Mouse (Mus musculus): ENCODE results near the gene Lage3. TPM values are rescaled to one million over a fixed set of nuclear protein-coding genes. Genes with fewer than 3 reads are reported as not detected.
A peak's percentile ranks its signal among the peaks of the same experiment; 100 is the strongest.
"Not testable (repeated sequence)": the region's sequence is repeated elsewhere in the genome, so short reads cannot be mapped to it uniquely, and the experiment has no call there.

Gene Lage3
- total RNA-seq (2021) = 10 to 100 TPM; 33.9 to 37.1 TPM
- long read RNA-seq, experiment 1, transcript Lage3-201 (3 exons, 761 nt) = major isoform, 26 of 29 reads
- long read RNA-seq, experiment 1, partial matches to known transcripts = 0 of 29 reads
- long read RNA-seq, experiment 1, other reads (novel, unspliced or antisense) = 2 of 29 reads
- long read RNA-seq, experiment 2, transcript Lage3-201 (3 exons, 761 nt) = major isoform, 33 of 47 reads
- long read RNA-seq, experiment 2, partial matches to known transcripts = 2 of 47 reads
- long read RNA-seq, experiment 2, other reads (novel, unspliced or antisense) = 10 of 47 reads

DNA sequence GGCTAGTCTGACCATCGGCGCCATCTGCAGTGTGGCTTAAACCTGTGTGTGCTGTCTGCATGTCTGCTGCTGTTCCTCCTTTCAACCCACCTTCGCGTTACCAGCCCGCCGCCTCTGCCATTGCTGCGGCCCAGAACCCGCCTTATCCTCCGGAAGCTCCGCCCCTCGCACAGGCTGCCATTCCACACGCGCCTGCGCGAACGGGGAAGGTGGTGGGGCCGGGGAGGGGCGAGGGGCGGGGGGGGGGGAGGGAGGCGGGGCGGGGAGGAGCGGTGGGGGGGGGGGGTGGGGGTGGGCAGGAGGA is at the start of gene Lage3:
Gene Lage3 (minus strand): TSS at position 152 of the 304 bp plus-strand sequence.
- Histone ChIP-seq H3K4me3 (peak within 1 kb of the TSS; percentile 79), H3K27ac (peak within 1 kb of the TSS; percentile 83)
- peak; percentile 88 for DNase-seq
- no peak for TF ChIP-seq CTCF (IDR thresholded peaks at IDR 0.05)
- intact Hi-C loops (cut with DNase I) = no loop called here

GRCm38 (mm10) chrX:74400136-74400535 is 46.7 kb upstream of the Lage3 start:
- intact Hi-C loops (cut with DNase I) = no loop called here
- Histone ChIP-seq H3K4me3 (no peak overlapping the region), H3K27ac (no peak overlapping the region)
- DNase-seq = no peak
- no peak for TF ChIP-seq CTCF (IDR thresholded peaks at IDR 0.05)

GRCm38 (mm10) chrX:74392535-74393443 is 39.4 kb upstream of the Lage3 start, which contains the start of the genes Fam3a and Ikbkg:
Fam3a (minus strand) TSS chrX:74393272.
Ikbkg (plus strand) TSS chrX:74393290.
- Histone ChIP-seq H3K27ac (peak within 1 kb of the TSS; percentile 92), H3K4me3 (peak within 1 kb of the TSS; percentile 79)
- intact Hi-C loops (cut with DNase I) = loop anchor here (5.0 kb wide), 1 partner anchor 145 kb away; the partner anchor contains the start of gene Flna
- peak; percentile 59 for TF ChIP-seq CTCF (IDR thresholded peaks at IDR 0.05)
- peak; percentile 89 for DNase-seq

DNA sequence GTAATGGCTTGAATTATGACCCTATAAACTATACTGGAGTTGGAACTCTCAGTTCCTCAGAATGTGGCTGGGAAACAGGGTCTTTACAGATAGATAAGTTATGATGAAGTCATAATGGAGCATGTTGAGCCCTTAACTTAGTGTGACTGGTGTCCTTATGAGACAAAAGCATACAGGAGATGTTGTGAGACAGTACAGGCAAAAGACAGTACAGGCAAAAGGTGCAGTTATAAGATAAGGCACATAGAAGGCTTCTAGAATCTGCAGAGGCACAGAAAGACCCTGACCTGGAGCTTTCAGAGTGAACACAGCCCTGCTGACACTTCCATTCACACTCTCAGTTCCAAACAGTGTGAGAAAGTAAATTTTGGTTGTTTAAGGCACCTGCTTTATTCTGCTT is 34.7 kb upstream of the Lage3 start:
- TF ChIP-seq CTCF (IDR thresholded peaks at IDR 0.05) = no peak
- H3K27ac ChIP-seq = no peak overlapping the region
- DNase-seq = no peak
- intact Hi-C loops (cut with DNase I) = no loop called here
- no peak overlapping the region for H3K4me3 ChIP-seq

DNA sequence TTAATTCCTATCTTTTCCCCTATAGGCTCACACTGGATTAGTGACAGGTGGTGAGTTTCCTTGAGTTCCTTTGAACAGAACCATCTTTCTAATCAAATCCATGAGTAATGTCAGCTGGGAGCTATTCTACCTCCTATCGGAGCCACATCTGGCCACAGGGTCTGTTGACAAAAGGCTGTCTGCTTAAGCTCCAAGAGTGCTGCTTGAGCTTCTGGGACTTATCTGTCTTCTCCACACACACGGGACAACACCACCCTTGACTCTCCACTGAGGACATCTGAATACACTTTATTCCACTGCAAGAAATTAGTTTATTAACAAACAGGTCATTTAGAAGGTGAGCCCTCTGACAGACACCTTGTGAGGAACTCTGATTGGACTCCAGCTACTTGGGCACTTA is 31.0 kb upstream of the Lage3 start:
- intact Hi-C loops (cut with DNase I) = no loop called here
- DNase-seq = no peak
- no peak overlapping the region for H3K4me3 ChIP-seq
- no peak overlapping the region for H3K27ac ChIP-seq
- no peak for TF ChIP-seq CTCF (IDR thresholded peaks at IDR 0.05)

DNA sequence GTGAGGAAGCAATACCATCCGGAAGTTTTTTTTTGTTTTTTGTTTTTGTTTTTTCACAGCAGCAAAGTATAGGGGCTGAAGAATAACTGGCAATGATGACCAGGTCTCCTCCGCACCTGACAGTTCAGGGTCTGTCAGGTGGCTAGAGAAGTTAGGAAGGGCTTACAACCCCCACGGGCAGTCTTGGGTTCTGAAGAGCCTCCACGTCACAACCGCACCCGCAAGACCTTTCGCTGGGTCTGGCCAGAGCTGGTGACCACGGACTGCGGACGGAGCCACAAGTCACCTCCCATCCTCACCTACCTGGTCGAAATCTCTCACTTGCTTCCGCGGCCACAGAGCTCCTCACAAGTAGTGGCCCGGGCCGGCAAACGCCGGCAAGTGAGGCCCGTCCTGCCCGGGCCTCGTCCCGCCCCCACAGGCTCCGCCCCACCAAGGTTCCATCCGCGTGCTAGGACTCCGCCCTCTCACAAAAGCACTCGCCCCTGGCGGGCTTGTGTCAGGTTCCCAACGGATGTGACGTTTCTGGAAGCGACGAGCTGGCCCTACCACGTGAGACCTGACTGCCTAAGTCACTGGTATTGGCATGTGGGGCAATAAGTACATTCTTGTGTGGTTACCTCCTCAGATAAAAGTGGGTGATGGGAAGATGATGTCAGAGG is 19.6 kb upstream of the Lage3 start, which contains the start of the genes Ubl4a and Slc10a3:
Gene Ubl4a (minus strand): TSS at position 331 of the 662 bp plus-strand sequence.
Gene Slc10a3 (minus strand): TSS at position 462 of the 662 bp plus-strand sequence.
- intact Hi-C loops (cut with DNase I) = no loop called here
- Histone ChIP-seq H3K27ac (peak within 1 kb of the TSS; percentile 82), H3K4me3 (peak within 1 kb of the TSS; percentile 77)
- TF ChIP-seq CTCF (IDR thresholded peaks at IDR 0.05) = no peak
- peak; percentile 93 for DNase-seq

DNA sequence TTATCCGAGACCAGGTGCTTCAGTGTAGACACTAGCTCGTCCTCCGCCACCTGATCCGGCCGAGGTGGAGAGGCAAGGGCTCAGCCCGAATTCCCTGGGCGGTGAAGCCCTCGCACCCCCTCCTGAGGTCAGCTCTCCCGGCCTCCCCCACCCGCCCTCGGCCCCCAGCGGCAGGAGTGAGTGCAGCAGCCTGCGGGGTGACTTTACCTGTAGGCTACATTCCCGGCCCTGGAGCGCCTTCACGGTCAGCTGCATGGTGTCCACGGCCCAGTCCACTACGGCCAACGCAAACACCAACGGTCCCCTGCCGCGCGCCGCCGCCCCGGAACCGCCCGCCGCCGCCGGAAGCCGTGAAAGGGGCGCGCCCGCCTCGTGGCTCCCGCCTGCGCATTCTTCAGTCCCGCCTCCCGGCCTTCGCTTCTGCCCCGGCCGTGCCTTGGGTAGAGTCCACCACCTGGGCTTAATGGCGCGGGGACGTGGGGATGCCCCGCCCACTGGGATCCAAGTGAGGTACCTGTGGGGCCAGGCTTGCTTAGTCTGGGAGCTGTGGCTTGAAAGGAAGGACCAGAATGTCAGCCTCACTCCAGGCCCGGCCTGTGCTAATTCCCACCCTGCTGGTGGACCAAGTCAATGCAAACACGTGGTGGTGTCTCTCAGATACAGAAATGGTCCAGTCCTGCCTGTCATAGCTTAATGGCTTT is 14.9 kb upstream of the Lage3 start:
- peak; percentile 86 for DNase-seq
- peak overlapping the region; percentile 93 for H3K27ac ChIP-seq
- intact Hi-C loops (cut with DNase I) = loop anchor here (5.0 kb wide), 1 partner anchor 61 kb away; no protein-coding TSS in a partner anchor
- TF ChIP-seq CTCF (IDR thresholded peaks at IDR 0.05) = peak; percentile 20; the same call in 1 of the 2 replicates
- H3K4me3 ChIP-seq = peak overlapping the region; percentile 71

- TF ChIP-seq CTCF (IDR thresholded peaks at IDR 0.05) = no peak
- peak overlapping the region; percentile 71 for H3K4me3 ChIP-seq
- intact Hi-C loops (cut with DNase I) = loop anchor here (5.0 kb wide), 1 partner anchor 60 kb away; no protein-coding TSS in a partner anchor
- DNase-seq = no peak
- H3K27ac ChIP-seq = peak overlapping the region; percentile 93
These were observed 14.1 kb upstream of the Lage3 start for GRCm38 (mm10) chrX:74367512-74367911.

GRCm38 (mm10) chrX:74359171-74359570 is 5.8 kb upstream of the Lage3 start:
- H3K4me3 ChIP-seq = no peak overlapping the region
- H3K27ac ChIP-seq = no peak overlapping the region
- no peak for DNase-seq
- no peak for TF ChIP-seq CTCF (IDR thresholded peaks at IDR 0.05)
- intact Hi-C loops (cut with DNase I) = no loop called here

DNA sequence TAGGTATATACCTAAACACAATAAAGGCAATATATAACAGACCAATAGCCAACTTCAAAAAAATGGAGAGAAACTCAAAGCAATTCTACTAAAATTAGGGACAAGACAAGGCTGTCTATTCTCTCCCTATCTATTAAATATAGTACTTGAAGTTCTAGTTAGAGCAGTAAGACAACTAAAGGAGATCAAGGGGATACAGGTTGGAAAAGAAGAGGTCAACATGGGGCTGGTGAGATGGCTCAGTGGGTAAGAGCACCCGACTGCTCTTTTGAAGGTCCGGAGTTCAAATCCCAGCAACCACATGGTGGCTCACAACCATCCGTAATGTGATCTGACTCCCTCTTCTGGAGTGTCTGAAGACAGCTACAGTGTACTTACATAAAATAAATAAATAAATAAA is 3.7 kb upstream of the Lage3 start:
- H3K4me3 ChIP-seq; DNase-seq; H3K27ac ChIP-seq; intact Hi-C loops (cut with DNase I): not testable (repeated sequence)

- TF ChIP-seq CTCF (IDR thresholded peaks at IDR 0.05) = no peak
- intact Hi-C loops (cut with DNase I) = no loop called here
- no peak for DNase-seq
- Histone ChIP-seq H3K27ac (peak overlapping the region; percentile 83), H3K4me3 (peak overlapping the region; percentile 79)
These were observed 562 bp downstream of the Lage3 start for GRCm38 (mm10) chrX:74352645-74353466.

Data from gastrocnemius, adult 2 months (tissue).